Mouse (Mus musculus) liver, embryonic 12.5 days (tissue): ENCODE results near the gene Vamp2. TPM values are rescaled to one million over a fixed set of nuclear protein-coding genes. Genes with fewer than 3 reads are reported as not detected.

ENCODE experiments used
- ATAC-seq: fragments of 200-750 bp; cut with Nextera tagmentation; 2 replicates; pipeline ENCODE4 v1.8.0; 2017; ENCODE audit warnings: moderate number of reproducible peaks, mild to moderate bottlenecking, moderate library complexity
- H3K27ac ChIP-seq: fragments of 300-500 bp; sonication (generic); 2 replicates; pipeline ENCODE4 v1.5.1; 2016; ENCODE audit warnings: mild to moderate bottlenecking
- H3K27me3 ChIP-seq: fragments of 300-500 bp; sonication (generic); replicated peaks from 2 replicates; pipeline ENCODE4 v1.6.1; 2016; ENCODE audit warnings: mild to moderate bottlenecking, moderate library complexity
- H3K36me3 ChIP-seq: fragments of 300-500 bp; sonication (generic); 2 replicates; pipeline ENCODE4 v1.6.1; 2016; ENCODE audit warnings: mild to moderate bottlenecking, moderate library complexity
- H3K4me1 ChIP-seq: fragments of 300-500 bp; sonication (generic); 2 replicates; pipeline ENCODE4 v1.6.1; 2016
- H3K4me2 ChIP-seq: fragments of 300-500 bp; sonication (generic); 2 replicates; pipeline ENCODE4 v1.6.1; 2016; ENCODE audit warnings: mild to moderate bottlenecking, moderate library complexity
- H3K4me3 ChIP-seq: fragments of 300-500 bp; sonication (generic); 2 replicates; pipeline ENCODE4 v1.5.1; 2016; ENCODE audit warnings: mild to moderate bottlenecking, moderate library complexity
- H3K9ac ChIP-seq: fragments of 300-500 bp; sonication (generic); 2 replicates; pipeline ENCODE4 v1.6.1; 2016; ENCODE audit warnings: mild to moderate bottlenecking, moderate library complexity
- H3K9me3 ChIP-seq: fragments of 300-500 bp; sonication (generic); replicated peaks from 2 replicates; pipeline ENCODE4 v1.6.1; 2016; ENCODE audit warnings: mild to moderate bottlenecking, moderate library complexity
- WGBS: fragments of 180-500 bp; shearing (Covaris S2); methylation state at CpG from one replicate; pipeline ENCODE4 v1.1.7; 2016; ENCODE audit not compliant: insufficient replicate concordance; 5-methylcytosine and 5-hydroxymethylcytosine counted together
- polyA plus RNA-seq: library from polyadenylated mRNA; unstranded; fragments of >200 nt; fragmentation: Nextera tagmentation; extraction: Ambion mirVana; gene quantifications from 2 replicates; pipeline ENCODE4 v1.2.1, GENCODE M21; 2016

Gene Vamp2
- polyA plus RNA-seq, 1 experiment from 2014 or later: 26.3 TPM

GRCm38 (mm10) chr11:69135361-69135760 lies 47.1 kb downstream of the Vamp2 start:
- WGBS: 68% methylated on average over 6 of the region's 6 CpGs
- H3K4me3 ChIP-seq: no peak overlapping the region
- H3K27me3 ChIP-seq: peaks cover 38% of the 10 kb centered on the region
- no peaks in the 10 kb centered on the region for H3K9me3 ChIP-seq
- no peak overlapping the region for H3K9ac ChIP-seq
- H3K36me3 ChIP-seq: no peaks in the 10 kb centered on the region
- no peak overlapping the region for H3K27ac ChIP-seq
- H3K4me1 ChIP-seq: peaks cover 14% of the 10 kb centered on the region
- no peak overlapping the region for H3K4me2 ChIP-seq
- no peak for ATAC-seq

Other genes starting within 250 kb of the Vamp2 start
- gene Ndel1, start 216.6 kb upstream of the Vamp2 start, polyA plus RNA-seq: 40.4 and 42.0 TPM in 2 replicates
- 0.07 and 0.10 TPM in 2 replicates for gene Rnf222, start 199.9 kb upstream of the Vamp2 start, polyA plus RNA-seq
- gene Rpl26, start 186.9 kb upstream of the Vamp2 start, polyA plus RNA-seq: 938 and 976 TPM in 2 replicates
- not detected in 2 replicates for gene Odf4, start 161.4 kb upstream of the Vamp2 start, polyA plus RNA-seq
- gene Arhgef15, start 131.0 kb upstream of the Vamp2 start, polyA plus RNA-seq: 2.9 and 3.0 TPM in 2 replicates
- 0.87 and 0.90 TPM in 2 replicates for gene Slc25a35, start 120.4 kb upstream of the Vamp2 start, polyA plus RNA-seq
- 54.7 and 61.0 TPM in 2 replicates for gene Rangrf, start 113.3 kb upstream of the Vamp2 start, polyA plus RNA-seq
- gene Pfas, start 80.0 kb upstream of the Vamp2 start, polyA plus RNA-seq: 42.2 and 44.4 TPM in 2 replicates
- 31.4 and 34.2 TPM in 2 replicates for gene Ctc1, start 72.6 kb upstream of the Vamp2 start, polyA plus RNA-seq
- 142 TPM in 2 replicates for gene Aurkb, start 42.8 kb upstream of the Vamp2 start, polyA plus RNA-seq
- 5.3 and 6.1 TPM in 2 replicates for gene Borcs6, start 28.8 kb upstream of the Vamp2 start, polyA plus RNA-seq
- gene Tmem107, start 17.7 kb upstream of the Vamp2 start, polyA plus RNA-seq: 32.0 and 34.8 TPM in 2 replicates
- 2.5 and 4.0 TPM in 2 replicates for gene Per1, start 6.7 kb downstream of the Vamp2 start, polyA plus RNA-seq
- 0.44 and 0.46 TPM in 2 replicates for gene Hes7, start 31.9 kb downstream of the Vamp2 start, polyA plus RNA-seq
- 0.14 TPM in 1 of 2 replicates, not detected in the other for gene 9130213A22Rik, start 34.1 kb downstream of the Vamp2 start, polyA plus RNA-seq
- gene Aloxe3, start 37.4 kb downstream of the Vamp2 start, polyA plus RNA-seq: not detected in 2 replicates
- gene Alox12b, start 68.5 kb downstream of the Vamp2 start, polyA plus RNA-seq: not detected in 2 replicates
- gene Alox8, start 109.4 kb downstream of the Vamp2 start, polyA plus RNA-seq: not detected in 2 replicates
- not detected in 2 replicates for gene Gucy2e, start 148.5 kb downstream of the Vamp2 start, polyA plus RNA-seq
- 13.1 and 13.9 TPM in 2 replicates for gene Cntrob, start 235.3 kb downstream of the Vamp2 start, polyA plus RNA-seq
- gene Trappc1, start 235.5 kb downstream of the Vamp2 start, polyA plus RNA-seq: 90.4 and 90.9 TPM in 2 replicates
- 0.24 and 0.48 TPM in 2 replicates for gene Kcnab3, start 237.8 kb downstream of the Vamp2 start, polyA plus RNA-seq